Mouse (Mus musculus): ENCODE data around the gene Olfr986. TPM values are rescaled to one million over a fixed set of nuclear protein-coding genes. Genes with fewer than 3 reads are reported as not detected.
A peak's percentile ranks its signal among the peaks of the same experiment; 100 is the strongest.
"Not testable (repeated sequence)": the region's sequence is repeated elsewhere in the genome, so short reads cannot be mapped to it uniquely, and the experiment has no call there.

The Olfr986 gene
- polyA plus RNA-seq (2015; fragmentation: Nextera tagmentation; extraction: Ambion mirVana), result 0.08 and 0.11 TPM in 2 replicates

GRCm38 (mm10) chr9:40180620-40181019, at the start of gene Olfr986:
Olfr986 (plus strand) TSS chr9:40180920.
- Histone ChIP-seq H3K4me1 (no peaks in the 10 kb centered on the region), H3K36me3 (replicated peaks) (no peaks in the 10 kb centered on the region), H3K27me3 (replicated peaks) (no peaks in the 10 kb centered on the region), H3K4me2 (no peak within 1 kb of the TSS), H3K9ac (no peak within 1 kb of the TSS), H3K4me3 (no peak within 1 kb of the TSS), H3K27ac (no peak within 1 kb of the TSS), H3K9me3 (no peaks in the 10 kb centered on the region)
- no peak for ATAC-seq (replicated peaks)
- WGBS, result 90% methylated on average over 5 of the region's 5 CpGs

- Histone ChIP-seq H3K27me3 (replicated peaks) (no peaks in the 10 kb centered on the region), H3K4me2 (no peak overlapping the region), H3K9me3 (no peaks in the 10 kb centered on the region), H3K4me1 (no peaks in the 10 kb centered on the region), H3K27ac (no peak overlapping the region), H3K9ac (no peak overlapping the region), H3K36me3 (replicated peaks) (no peaks in the 10 kb centered on the region), H3K4me3 (no peak overlapping the region)
- no peak for ATAC-seq (replicated peaks)
- WGBS, result 85% methylated on average over 6 of the region's 6 CpGs
Observed at GRCm38 (mm10) chr9:40136987-40137688, 43.6 kb upstream of the Olfr986 start.

GRCm38 (mm10) chr9:40139484-40139883, 41.2 kb upstream of the Olfr986 start:
- Histone ChIP-seq H3K9me3 (no peaks in the 10 kb centered on the region), H3K27me3 (replicated peaks) (no peaks in the 10 kb centered on the region), H3K4me2 (no peak overlapping the region), H3K9ac (no peak overlapping the region), H3K4me3 (no peak overlapping the region), H3K36me3 (replicated peaks) (no peaks in the 10 kb centered on the region), H3K4me1 (no peaks in the 10 kb centered on the region), H3K27ac (no peak overlapping the region)
- ATAC-seq (replicated peaks), result no peak
- WGBS, result 77% methylated on average over 4 of the region's 4 CpGs

GRCm38 (mm10) chr9:40141544-40141943, 39.2 kb upstream of the Olfr986 start:
- no peak overlapping the region for H3K4me2 ChIP-seq
- H3K9me3 ChIP-seq, result no peaks in the 10 kb centered on the region
- 44% methylated on average over 1 of the region's 1 CpGs for WGBS
- H3K4me1 ChIP-seq, result no peaks in the 10 kb centered on the region
- H3K27ac ChIP-seq, result no peak overlapping the region
- no peak overlapping the region for H3K4me3 ChIP-seq
- H3K36me3 ChIP-seq (replicated peaks), result no peaks in the 10 kb centered on the region
- ATAC-seq (replicated peaks), result no peak
- H3K9ac ChIP-seq, result no peak overlapping the region
- no peaks in the 10 kb centered on the region for H3K27me3 ChIP-seq (replicated peaks)

- H3K9me3 ChIP-seq, result no peaks in the 10 kb centered on the region
- no peak for ATAC-seq (replicated peaks)
- H3K36me3 ChIP-seq (replicated peaks), result no peaks in the 10 kb centered on the region
- H3K4me1 ChIP-seq, result no peaks in the 10 kb centered on the region
- H3K4me3 ChIP-seq, result no peak overlapping the region
- no peak overlapping the region for H3K4me2 ChIP-seq
- no peak overlapping the region for H3K27ac ChIP-seq
- H3K9ac ChIP-seq, result no peak overlapping the region
- 70% methylated on average over 4 of the region's 4 CpGs for WGBS
- no peaks in the 10 kb centered on the region for H3K27me3 ChIP-seq (replicated peaks)
Observed at GRCm38 (mm10) chr9:40155118-40155644, 25.5 kb upstream of the Olfr986 start.

- WGBS, result 97% methylated on average over 1 of the region's 1 CpGs
- H3K4me3 ChIP-seq, result no peak overlapping the region
- no peak for ATAC-seq (replicated peaks)
Observed at GRCm38 (mm10) chr9:40166446-40166845, 14.3 kb upstream of the Olfr986 start.

GRCm38 (mm10) chr9:40177017-40177416, 3.7 kb upstream of the Olfr986 start:
- no peak for ATAC-seq (replicated peaks)
- Histone ChIP-seq H3K9me3 (no peaks in the 10 kb centered on the region), H3K4me2 (no peak overlapping the region), H3K36me3 (replicated peaks) (no peaks in the 10 kb centered on the region), H3K27me3 (replicated peaks) (no peaks in the 10 kb centered on the region), H3K27ac (no peak overlapping the region), H3K4me3 (no peak overlapping the region), H3K4me1 (no peaks in the 10 kb centered on the region), H3K9ac (no peak overlapping the region)
- 85% methylated on average over 6 of the region's 6 CpGs for WGBS

More at GRCm38 (mm10) chr9:40166446-40166845, 14.3 kb upstream of the Olfr986 start:
- no peaks in the 10 kb centered on the region for H3K9me3 ChIP-seq
- H3K36me3 ChIP-seq (replicated peaks), result no peaks in the 10 kb centered on the region
- no peak overlapping the region for H3K27ac ChIP-seq
- no peak overlapping the region for H3K4me2 ChIP-seq
- no peaks in the 10 kb centered on the region for H3K27me3 ChIP-seq (replicated peaks)
- no peaks in the 10 kb centered on the region for H3K4me1 ChIP-seq
- no peak overlapping the region for H3K9ac ChIP-seq

GRCm38 (mm10) chr9:40185166-40185565, 4.4 kb downstream of the Olfr986 start:
- not testable (repeated sequence) for H3K36me3 ChIP-seq (replicated peaks); H3K4me1 ChIP-seq; ATAC-seq (replicated peaks); H3K9ac ChIP-seq; H3K4me2 ChIP-seq; H3K27ac ChIP-seq; H3K4me3 ChIP-seq; H3K27me3 ChIP-seq (replicated peaks); H3K9me3 ChIP-seq
- WGBS, result 90% methylated on average over 2 of the region's 2 CpGs

GRCm38 (mm10) chr9:40191086-40191876, 10.6 kb downstream of the Olfr986 start:
- WGBS, result 89% methylated on average over 9 of the region's 9 CpGs
- no peaks in the 10 kb centered on the region for H3K27me3 ChIP-seq (replicated peaks)
- H3K4me1 ChIP-seq, result peaks cover 17% of the 10 kb centered on the region
- peak overlapping the region; percentile 77; the same call in 1 of the 2 replicates for H3K9ac ChIP-seq
- H3K4me3 ChIP-seq, result peak overlapping the region; percentile 79
- H3K27ac ChIP-seq, result peak overlapping the region; percentile 69
- ATAC-seq (replicated peaks), result peak; percentile 4; the same call in 1 of the 2 replicates
- no peaks in the 10 kb centered on the region for H3K9me3 ChIP-seq
- no peaks in the 10 kb centered on the region for H3K36me3 ChIP-seq (replicated peaks)
- H3K4me2 ChIP-seq, result peak overlapping the region; percentile 67

GRCm38 (mm10) chr9:40192098-40193038, 11.6 kb downstream of the Olfr986 start, which contains the start of gene Zfp202:
Zfp202 (plus strand) TSS chr9:40192316.
- Histone ChIP-seq H3K27me3 (replicated peaks) (no peaks in the 10 kb centered on the region), H3K4me2 (peak within 1 kb of the TSS; percentile 67), H3K27ac (peak within 1 kb of the TSS; percentile 74), H3K4me3 (peak within 1 kb of the TSS; percentile 79), H3K36me3 (replicated peaks) (no peaks in the 10 kb centered on the region), H3K9me3 (no peaks in the 10 kb centered on the region), H3K4me1 (peaks cover 17% of the 10 kb centered on the region), H3K9ac (peak within 1 kb of the TSS; percentile 77)
- ATAC-seq (replicated peaks), result peak; percentile 99
- WGBS, result under 1% methylated on average over 60 of the region's 63 CpGs

- H3K27me3 ChIP-seq (replicated peaks), result no peaks in the 10 kb centered on the region
- no peaks in the 10 kb centered on the region for H3K36me3 ChIP-seq (replicated peaks)
- H3K4me3 ChIP-seq, result no peak overlapping the region
- no peak overlapping the region for H3K27ac ChIP-seq
- no peak for ATAC-seq (replicated peaks)
- H3K4me1 ChIP-seq, result peaks cover 17% of the 10 kb centered on the region
- WGBS, result 92% methylated on average over 3 of the region's 3 CpGs
- no peaks in the 10 kb centered on the region for H3K9me3 ChIP-seq
- H3K9ac ChIP-seq, result no peak overlapping the region
- no peak overlapping the region for H3K4me2 ChIP-seq
Observed at GRCm38 (mm10) chr9:40195981-40196380, 15.3 kb downstream of the Olfr986 start.
